Mouse (Mus musculus) liver, embryonic 16.5 days (tissue): ENCODE data around the gene Ppfia3. TPM values are rescaled to one million over a fixed set of nuclear protein-coding genes. Genes with fewer than 3 reads are reported as not detected.

Experiments
- ATAC-seq: fragments of 200-750 bp; cut with Nextera tagmentation; 2 replicates; pipeline ENCODE4 v1.8.0; 2017; ENCODE audit warnings: low read depth, mild to moderate bottlenecking, moderate number of reproducible peaks, moderate library complexity
- H3K27ac ChIP-seq: fragments of 300-500 bp; sonication (generic); 2 replicates; pipeline ENCODE4 v1.5.1; 2014; ENCODE audit warnings: mild to moderate bottlenecking, low read length
- H3K27me3 ChIP-seq: fragments of 300-500 bp; sonication (generic); 2 replicates; pipeline ENCODE4 v1.6.1; 2014; ENCODE audit warnings: low read depth, low read length, mixed read lengths; ENCODE audit not compliant: control insufficient read depth, insufficient read depth
- H3K36me3 ChIP-seq: fragments of 300-500 bp; sonication (generic); 2 replicates; pipeline ENCODE4 v1.6.1; 2014; ENCODE audit warnings: mild to moderate bottlenecking; ENCODE audit not compliant: control insufficient read depth, insufficient read depth
- H3K4me1 ChIP-seq: fragments of 300-500 bp; sonication (generic); 2 replicates; pipeline ENCODE4 v1.6.1; 2014; ENCODE audit warnings: low read depth, low read length, mixed read lengths; ENCODE audit not compliant: control insufficient read depth
- H3K4me2 ChIP-seq: fragments of 300-500 bp; sonication (generic); 2 replicates; pipeline ENCODE4 v1.6.1; 2014; ENCODE audit warnings: low read depth, low read length, mixed read lengths
- H3K4me3 ChIP-seq: fragments of 300-500 bp; sonication (generic); 2 replicates; pipeline ENCODE4 v1.5.1; 2014; ENCODE audit warnings: low read depth, mild to moderate bottlenecking, low read length
- H3K9ac ChIP-seq: fragments of 300-500 bp; sonication (generic); 2 replicates; pipeline ENCODE4 v1.6.1; 2014; ENCODE audit warnings: low read depth, low read length
- H3K9me3 ChIP-seq: fragments of 300-500 bp; sonication (generic); replicated peaks from 2 replicates; pipeline ENCODE4 v1.6.1; 2016; ENCODE audit warnings: low read length; ENCODE audit not compliant: control insufficient read depth
- WGBS: fragments of 180-500 bp; shearing (Covaris S2); extraction: QIAGEN DNeasy Blood & Tissue Kit; methylation state at CpG from one replicate; pipeline ENCODE4 v1.1.7; 2014; ENCODE audit not compliant: insufficient replicate concordance; 5-methylcytosine and 5-hydroxymethylcytosine counted together
- polyA plus RNA-seq: library from polyadenylated mRNA; unstranded; fragments of >200 nt; fragmentation: Nextera tagmentation; extraction: Ambion mirVana; gene quantifications from 2 replicates; pipeline ENCODE4 v1.2.1, GENCODE M21; 2015

Gene Ppfia3
- polyA plus RNA-seq, 1 experiment from 2014 or later = 0.19 TPM

GRCm38 (mm10) chr7:45340066-45340442 is 26.8 kb downstream of the Ppfia3 start:
- no peak for ATAC-seq
- Histone ChIP-seq H3K4me3 (peak overlapping the region; percentile 62), H3K9ac (peak overlapping the region; percentile 28; the same call in 1 of the 2 replicates), H3K36me3 (no peaks in the 10 kb centered on the region), H3K27me3 (peaks cover 40% of the 10 kb centered on the region), H3K27ac (no peak overlapping the region), H3K9me3 (no peaks in the 10 kb centered on the region), H3K4me1 (peaks cover 34% of the 10 kb centered on the region), H3K4me2 (peak overlapping the region; percentile 80)
- 2% methylated on average over 11 of the region's 11 CpGs for WGBS

- no peak overlapping the region for H3K27ac ChIP-seq
- H3K4me2 ChIP-seq = peak overlapping the region; percentile 80
- WGBS = under 1% methylated on average over 36 of the region's 39 CpGs
These were observed 27.3 kb downstream of the Ppfia3 start for GRCm38 (mm10) chr7:45339410-45340065.

GRCm38 (mm10) chr7:45338161-45338911 is 28.5 kb downstream of the Ppfia3 start:
- no peaks in the 10 kb centered on the region for H3K36me3 ChIP-seq
- peaks cover 55% of the 10 kb centered on the region for H3K27me3 ChIP-seq
- peak overlapping the region; percentile 80 for H3K4me2 ChIP-seq
- WGBS = 3% methylated on average over 14 of the region's 14 CpGs
- H3K9me3 ChIP-seq = no peaks in the 10 kb centered on the region
- H3K4me3 ChIP-seq = no peak overlapping the region
- H3K9ac ChIP-seq = no peak overlapping the region
- ATAC-seq = peak; percentile 14; the same call in 1 of the 2 replicates
- H3K4me1 ChIP-seq = peaks cover 34% of the 10 kb centered on the region
- no peak overlapping the region for H3K27ac ChIP-seq

More at GRCm38 (mm10) chr7:45339410-45340065, 27.3 kb downstream of the Ppfia3 start:
- no peaks in the 10 kb centered on the region for H3K36me3 ChIP-seq
- ATAC-seq = peak; percentile 73
- H3K9ac ChIP-seq = peak overlapping the region; percentile 58
- H3K4me3 ChIP-seq = peak overlapping the region; percentile 62
- H3K9me3 ChIP-seq = no peaks in the 10 kb centered on the region
- H3K27me3 ChIP-seq = peaks cover 44% of the 10 kb centered on the region
- H3K4me1 ChIP-seq = peaks cover 34% of the 10 kb centered on the region

- H3K9me3 ChIP-seq = no peaks in the 10 kb centered on the region
- no peaks in the 10 kb centered on the region for H3K36me3 ChIP-seq
- no peak overlapping the region for H3K9ac ChIP-seq
- no peak overlapping the region for H3K4me2 ChIP-seq
- H3K4me3 ChIP-seq = no peak overlapping the region
- ATAC-seq = no peak
- no peak overlapping the region for H3K27ac ChIP-seq
- WGBS = 10% methylated on average over 4 of the region's 4 CpGs
- peaks cover 43% of the 10 kb centered on the region for H3K4me1 ChIP-seq
- H3K27me3 ChIP-seq = peaks cover 64% of the 10 kb centered on the region
These were observed 29.4 kb downstream of the Ppfia3 start for GRCm38 (mm10) chr7:45337469-45337868.

- Histone ChIP-seq H3K36me3 (no peaks in the 10 kb centered on the region), H3K4me1 (peaks cover 41% of the 10 kb centered on the region), H3K9ac (no peak overlapping the region), H3K9me3 (no peaks in the 10 kb centered on the region), H3K27ac (no peak overlapping the region), H3K27me3 (peaks cover 68% of the 10 kb centered on the region), H3K4me3 (no peak overlapping the region), H3K4me2 (no peak overlapping the region)
- no peak for ATAC-seq
- WGBS = 58% methylated on average over 4 of the region's 4 CpGs
These were observed 30.5 kb downstream of the Ppfia3 start for GRCm38 (mm10) chr7:45336319-45336718.

- Histone ChIP-seq H3K27me3 (peaks cover 62% of the 10 kb centered on the region), H3K36me3 (no peaks in the 10 kb centered on the region), H3K4me3 (no peak within 1 kb of the TSS), H3K27ac (no peak within 1 kb of the TSS), H3K9ac (no peak within 1 kb of the TSS), H3K9me3 (no peaks in the 10 kb centered on the region), H3K4me2 (no peak within 1 kb of the TSS), H3K4me1 (peaks cover 28% of the 10 kb centered on the region)
- 32% methylated on average over 5 of the region's 5 CpGs for WGBS
- no peak for ATAC-seq
These were observed 31.8 kb downstream of the Ppfia3 start, which contains the start of gene Hrc for GRCm38 (mm10) chr7:45335056-45335455. Gene Hrc (plus strand): TSS chr7:45335290.

GRCm38 (mm10) chr7:45334605-45335004 is 32.2 kb downstream of the Ppfia3 start:
- H3K4me1 ChIP-seq = peaks cover 25% of the 10 kb centered on the region
- H3K9me3 ChIP-seq = no peaks in the 10 kb centered on the region
- no peaks in the 10 kb centered on the region for H3K36me3 ChIP-seq
- no peak overlapping the region for H3K27ac ChIP-seq
- H3K4me3 ChIP-seq = no peak overlapping the region
- peaks cover 59% of the 10 kb centered on the region for H3K27me3 ChIP-seq
- H3K9ac ChIP-seq = no peak overlapping the region
- ATAC-seq = no peak
- no peak overlapping the region for H3K4me2 ChIP-seq
- 54% methylated on average over 3 of the region's 3 CpGs for WGBS

- no peak within 1 kb of the TSS for H3K27ac ChIP-seq
These were observed 33.3 kb downstream of the Ppfia3 start, which contains the start of gene Trpm4 for GRCm38 (mm10) chr7:45333431-45333982. Gene Trpm4 (minus strand): TSS chr7:45333780.

More at GRCm38 (mm10) chr7:45333431-45333982, 33.3 kb downstream of the Ppfia3 start, which contains the start of gene Trpm4:
- Histone ChIP-seq H3K4me2 (peak within 1 kb of the TSS; percentile 71), H3K9me3 (no peaks in the 10 kb centered on the region), H3K36me3 (no peaks in the 10 kb centered on the region), H3K4me1 (peaks cover 16% of the 10 kb centered on the region), H3K27me3 (peaks cover 50% of the 10 kb centered on the region), H3K4me3 (peak within 1 kb of the TSS; percentile 61), H3K9ac (peak within 1 kb of the TSS; percentile 52)
- ATAC-seq = peak; percentile 38; the same call in 1 of the 2 replicates
- WGBS = under 1% methylated on average over 38 of the region's 38 CpGs
